Mouse (Mus musculus): ENCODE data around the gene Myo10. TPM values are rescaled to one million over a fixed set of nuclear protein-coding genes. Genes with fewer than 3 reads are reported as not detected.

Gene Myo10
- polyA plus RNA-seq, 1 experiment = 25.2 TPM

DNA sequence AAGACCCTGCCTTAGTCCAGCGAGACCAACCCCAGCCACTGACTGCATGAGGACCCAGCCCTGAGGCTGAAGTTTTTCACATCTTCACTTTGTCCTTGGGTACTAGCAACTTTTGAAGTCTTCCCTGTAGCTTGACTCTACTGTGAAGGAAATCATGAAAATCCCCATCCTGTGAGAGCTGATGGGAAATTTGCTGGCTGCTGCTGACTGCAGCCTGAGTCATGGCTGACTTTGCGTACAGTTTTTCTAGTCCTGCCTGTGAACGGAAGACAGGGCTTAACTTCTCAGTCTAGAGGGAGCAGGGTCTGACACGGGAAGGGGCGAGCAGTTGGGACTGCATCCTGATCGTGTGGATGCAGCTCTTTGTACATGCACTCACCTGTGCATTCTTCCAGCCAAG is 30.6 kb downstream of the Myo10 start:
- Histone ChIP-seq H3K4me3 (ENCODE audit: insufficient read depth, low read depth, low read length) (no peak overlapping the region), H3K27ac (replicated peaks; ENCODE audit: low read depth, low read length) (no peak overlapping the region), H3K4me1 (ENCODE audit: control insufficient read depth, insufficient read depth, insufficient read length, low read length) (peaks cover 24% of the 10 kb centered on the region)

DNA sequence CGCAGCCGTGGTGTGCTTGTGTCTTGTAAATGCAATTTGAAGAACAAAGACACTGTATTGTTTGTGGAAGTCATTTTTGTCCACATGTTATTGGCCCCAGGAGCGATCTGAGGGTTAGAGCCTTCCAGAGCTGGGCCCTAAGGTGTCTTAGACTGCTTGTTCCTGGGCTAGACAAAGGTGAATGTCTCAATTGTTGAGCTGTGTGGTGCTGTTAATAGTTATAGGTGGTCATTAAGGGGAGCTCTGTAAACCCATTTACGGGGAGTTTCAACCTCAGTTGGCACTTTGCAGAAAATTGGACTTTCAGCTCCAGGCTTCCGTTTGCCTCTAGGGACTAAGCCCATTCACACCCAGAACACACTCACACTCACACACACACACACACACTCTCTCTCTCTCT is 31.4 kb downstream of the Myo10 start:
- Histone ChIP-seq H3K4me3 (ENCODE audit: insufficient read depth, low read depth, low read length) (no peak overlapping the region), H3K27ac (replicated peaks; ENCODE audit: low read depth, low read length) (no peak overlapping the region)

DNA sequence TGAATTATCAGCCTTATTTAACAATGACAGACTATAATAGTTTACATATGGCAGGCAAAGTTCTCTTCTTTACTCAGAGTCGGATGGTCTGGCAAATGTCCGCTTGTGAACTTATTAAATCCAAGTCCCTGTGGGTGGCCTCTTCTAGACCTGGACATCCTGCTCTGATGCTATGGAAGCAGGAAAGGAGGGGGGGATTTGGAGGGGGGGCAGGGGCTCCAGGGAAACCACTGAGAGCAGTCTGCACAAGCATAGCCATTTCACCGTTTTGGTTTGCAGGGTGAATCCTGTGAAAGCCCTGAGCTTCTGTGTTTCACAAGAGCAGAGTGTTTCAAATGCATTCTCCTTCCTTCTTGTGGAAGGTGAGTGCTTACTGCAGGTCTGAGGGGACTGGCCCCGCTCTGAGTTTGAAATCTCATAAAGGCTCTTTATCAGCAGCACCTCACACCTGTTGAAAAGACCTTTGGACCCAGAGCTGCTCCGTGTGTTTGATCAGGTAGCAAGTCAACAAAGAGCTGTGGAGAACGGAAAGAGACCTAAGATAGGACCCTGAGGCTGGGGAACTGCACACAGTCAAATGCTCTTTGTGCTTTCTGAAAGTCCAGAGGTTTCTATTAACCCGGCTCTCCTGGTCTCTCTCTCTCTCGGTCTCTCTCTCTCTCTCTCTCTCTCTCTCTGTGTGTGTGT is 40.7 kb downstream of the Myo10 start:
- Histone ChIP-seq H3K27ac (replicated peaks; ENCODE audit: low read depth, low read length) (no peak overlapping the region), H3K4me1 (ENCODE audit: control insufficient read depth, insufficient read depth, insufficient read length, low read length) (0 out of 2 replicates have a peak, but pooled peaks cover 9% of the 10 kb centered on the region), H3K4me3 (ENCODE audit: insufficient read depth, low read depth, low read length) (no peak overlapping the region)

More for the DNA sequence above, 31.4 kb downstream of the Myo10 start:
- H3K4me1 ChIP-seq (ENCODE audit: control insufficient read depth, insufficient read depth, insufficient read length, low read length) = peaks cover 28% of the 10 kb centered on the region

DNA sequence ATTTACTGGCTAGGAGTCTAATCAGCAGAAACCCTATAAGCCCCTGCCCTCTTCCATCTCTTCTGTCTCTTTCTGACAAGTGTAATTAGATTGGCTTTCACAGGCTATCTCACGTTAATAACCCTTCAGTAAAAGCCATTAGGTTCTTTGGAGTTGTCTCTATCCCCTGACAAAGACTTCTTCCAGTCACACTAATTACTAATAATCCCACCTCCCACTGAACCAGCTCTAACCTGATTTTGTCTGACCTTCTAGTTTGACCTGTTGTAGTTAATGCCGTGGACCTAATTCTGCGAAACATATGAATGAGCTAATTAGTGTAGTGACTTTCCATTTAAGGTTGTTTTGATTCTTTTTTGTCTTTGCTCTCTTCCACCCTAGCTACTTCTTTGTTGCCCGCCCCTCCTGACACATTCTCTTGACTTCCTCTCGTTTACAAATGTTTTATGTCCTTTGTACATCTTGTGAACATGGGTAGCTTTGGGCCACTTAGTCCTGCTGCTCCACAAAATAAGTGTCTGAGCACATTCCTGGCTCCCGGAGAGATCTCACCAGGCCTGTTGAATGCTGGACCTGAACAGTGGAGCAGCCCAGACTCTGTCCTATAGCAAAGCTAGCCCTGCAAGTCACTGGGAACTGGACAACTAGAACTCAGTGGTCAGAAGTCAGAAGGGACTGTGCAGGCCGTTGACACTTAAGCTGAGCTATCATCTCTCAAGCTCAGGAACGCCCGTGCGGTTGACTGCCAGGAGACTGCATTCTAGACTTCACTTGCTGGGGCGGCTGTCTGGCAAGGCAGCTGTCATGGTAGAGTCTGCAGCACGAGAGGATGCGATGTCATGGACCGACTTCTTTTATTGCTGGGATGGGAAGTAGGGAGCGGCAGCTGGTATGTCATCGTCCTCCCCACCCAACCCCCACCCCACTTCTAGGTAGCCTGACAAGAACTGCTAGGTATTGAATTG is 47.2 kb downstream of the Myo10 start:
- Histone ChIP-seq H3K27ac (replicated peaks; ENCODE audit: low read depth, low read length) (no peak overlapping the region), H3K4me1 (ENCODE audit: control insufficient read depth, insufficient read depth, insufficient read length, low read length) (0 out of 2 replicates have a peak, but pooled peaks cover 3% of the 10 kb centered on the region), H3K4me3 (ENCODE audit: insufficient read depth, low read depth, low read length) (no peak overlapping the region)

DNA sequence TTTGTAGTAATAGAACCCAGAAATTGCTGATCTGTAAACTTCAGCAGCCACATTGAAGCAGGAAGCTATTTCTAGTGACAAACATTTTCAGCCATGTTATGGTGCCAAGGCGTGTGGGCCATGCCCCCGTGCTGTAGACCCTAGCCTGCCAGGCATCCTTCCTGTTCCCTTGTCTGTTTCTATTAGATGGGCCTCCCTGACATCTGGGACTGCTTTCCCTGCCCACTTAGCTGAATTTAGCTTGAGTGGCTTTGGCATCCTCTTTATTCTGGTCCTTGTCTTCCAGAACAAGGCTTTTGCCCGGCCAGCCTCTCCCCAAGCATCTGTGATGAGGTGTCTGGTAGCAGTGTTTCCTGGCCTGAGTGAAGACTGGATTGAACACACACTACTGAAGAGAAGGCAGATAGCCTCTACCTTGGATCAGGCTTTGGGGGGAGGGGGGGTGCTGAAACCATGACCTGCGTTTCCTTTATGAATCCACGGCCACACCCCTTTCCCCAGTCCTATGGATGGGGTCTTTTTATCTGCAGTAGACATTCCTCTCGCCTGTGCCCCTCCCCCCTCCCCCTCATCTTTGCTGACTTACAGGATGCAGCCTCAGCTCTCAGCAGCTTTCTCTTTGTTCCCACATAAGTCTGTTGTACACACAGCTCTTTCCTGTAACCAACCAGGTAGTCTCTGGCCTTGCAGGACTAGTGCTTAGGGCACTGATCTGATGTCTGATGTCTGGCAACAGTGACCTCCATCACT is 51.1 kb downstream of the Myo10 start:
- H3K4me3 ChIP-seq (ENCODE audit: insufficient read depth, low read depth, low read length) = no peak overlapping the region
- H3K27ac ChIP-seq (replicated peaks; ENCODE audit: low read depth, low read length) = no peak overlapping the region
- peaks cover 13% of the 10 kb centered on the region; the same call in 1 of the 2 replicates for H3K4me1 ChIP-seq (ENCODE audit: control insufficient read depth, insufficient read depth, insufficient read length, low read length)

DNA sequence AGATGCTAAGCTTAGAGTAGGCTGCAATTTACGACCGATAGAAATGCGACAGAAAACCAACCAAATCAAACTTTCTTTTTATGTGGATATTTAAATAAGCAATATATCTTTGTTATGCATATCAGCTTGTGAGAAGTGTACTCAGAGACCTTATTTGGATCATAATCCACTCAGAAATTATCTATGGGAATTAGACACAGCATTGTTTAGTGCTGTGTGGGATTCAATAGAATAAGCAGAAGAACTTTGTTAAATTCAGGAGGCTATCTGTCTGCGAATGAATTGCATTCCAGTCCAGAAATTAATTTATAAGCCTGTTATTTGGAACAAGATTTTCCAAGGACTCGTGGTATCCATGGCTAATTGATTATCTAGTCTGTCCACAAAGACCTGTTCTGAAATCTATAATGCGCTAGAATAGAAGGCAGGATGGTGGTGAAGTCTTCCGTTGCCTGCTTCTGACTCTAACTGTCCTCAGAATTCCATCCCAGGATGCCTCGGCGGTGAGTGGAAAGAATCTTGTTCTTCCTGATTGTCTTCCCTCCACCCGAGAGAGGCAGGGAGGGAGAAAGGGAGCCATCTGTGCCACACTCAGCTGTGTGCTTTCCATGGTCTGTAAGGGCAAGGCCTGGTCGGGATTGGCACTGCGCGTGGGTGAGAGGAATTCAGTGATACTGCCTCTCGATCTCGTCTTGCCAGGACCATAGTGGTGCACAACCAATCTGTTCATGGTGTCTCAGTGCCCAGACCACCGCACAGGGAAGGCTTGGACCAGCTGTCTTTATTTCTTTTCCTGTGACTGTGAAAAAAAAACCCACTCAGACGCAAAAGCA is 52.0 kb downstream of the Myo10 start:
- peaks cover 17% of the 10 kb centered on the region; the same call in 1 of the 2 replicates for H3K4me1 ChIP-seq (ENCODE audit: control insufficient read depth, insufficient read depth, insufficient read length, low read length)
- no peak overlapping the region for H3K27ac ChIP-seq (replicated peaks; ENCODE audit: low read depth, low read length)
- H3K4me3 ChIP-seq (ENCODE audit: insufficient read depth, low read depth, low read length) = no peak overlapping the region

DNA sequence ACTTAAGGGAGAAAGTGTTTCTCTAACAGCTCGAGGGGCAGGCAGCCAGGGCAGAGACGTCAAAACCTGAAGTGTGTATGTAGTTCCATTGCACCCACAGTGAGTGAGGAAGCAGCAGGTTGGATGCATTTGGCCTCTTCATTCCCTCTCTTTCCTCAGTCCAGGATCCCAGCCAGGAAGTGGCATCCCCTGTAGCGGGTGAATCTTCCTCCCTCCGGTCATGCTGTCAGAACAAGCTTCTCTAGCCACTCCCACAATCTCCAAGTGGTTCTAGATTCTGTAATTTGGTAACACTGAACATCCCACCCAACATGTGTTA is 52.6 kb downstream of the Myo10 start:
- H3K4me3 ChIP-seq (ENCODE audit: insufficient read depth, low read depth, low read length) = no peak overlapping the region
- H3K4me1 ChIP-seq (ENCODE audit: control insufficient read depth, insufficient read depth, insufficient read length, low read length) = peaks cover 14% of the 10 kb centered on the region; the same call in 1 of the 2 replicates
- H3K27ac ChIP-seq (replicated peaks; ENCODE audit: low read depth, low read length) = no peak overlapping the region

DNA sequence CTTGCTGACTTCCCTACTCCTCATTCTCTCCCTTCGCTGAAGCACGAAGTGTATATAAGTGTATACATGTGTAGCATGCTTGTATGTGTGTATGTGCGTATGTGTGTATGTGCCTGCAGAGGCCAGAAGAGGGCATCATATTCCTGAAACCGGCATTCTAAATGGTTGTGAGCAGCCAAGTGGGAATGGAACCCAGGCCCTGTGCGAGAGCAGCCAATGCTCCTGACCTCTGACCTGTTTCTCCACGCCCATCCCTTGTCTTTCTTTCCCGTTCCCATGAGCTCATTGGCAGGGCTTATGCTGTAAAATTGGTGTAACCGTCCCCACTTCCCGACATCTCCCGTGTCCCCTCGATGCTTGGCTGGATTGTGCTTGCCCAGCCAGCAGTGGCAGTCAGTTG is 53.0 kb downstream of the Myo10 start:
- H3K4me3 ChIP-seq (ENCODE audit: insufficient read depth, low read depth, low read length) = no peak overlapping the region
- peaks cover 16% of the 10 kb centered on the region for H3K4me1 ChIP-seq (ENCODE audit: control insufficient read depth, insufficient read depth, insufficient read length, low read length)
- H3K27ac ChIP-seq (replicated peaks; ENCODE audit: low read depth, low read length) = no peak overlapping the region

DNA sequence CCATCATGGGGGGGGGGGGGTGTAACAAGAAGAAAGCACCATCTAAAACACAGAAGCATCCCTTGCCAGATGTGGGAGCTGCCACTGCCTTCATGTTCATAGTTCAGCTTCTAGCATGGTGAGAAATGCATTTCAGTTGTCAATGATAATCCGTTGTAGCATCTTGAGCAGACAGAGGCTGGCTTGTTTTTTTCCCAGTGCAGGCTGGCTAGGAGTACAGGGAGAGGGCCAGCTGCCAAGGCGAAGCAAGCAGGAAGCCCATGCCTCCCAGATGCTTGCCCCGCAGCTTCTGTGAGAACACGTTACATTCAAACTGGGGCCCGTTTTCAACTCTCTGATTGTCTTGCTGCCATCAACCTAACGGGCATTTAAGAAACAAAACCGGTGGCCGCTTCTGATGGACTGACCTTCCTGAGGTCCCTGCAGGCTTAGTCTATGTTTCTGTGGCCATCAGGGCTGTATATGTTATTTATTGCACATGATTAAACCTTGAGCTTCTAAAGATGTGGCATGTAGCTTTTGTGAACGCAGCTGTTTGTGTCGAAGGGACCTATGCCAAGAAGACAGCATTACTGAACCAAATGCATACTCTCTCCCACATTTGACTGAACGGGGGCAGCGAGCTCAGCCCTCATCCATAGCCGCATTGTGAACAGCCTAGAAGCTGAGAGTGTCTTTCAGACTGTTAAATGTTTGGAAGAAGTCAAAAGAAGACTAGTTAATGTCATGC is 53.9 kb downstream of the Myo10 start:
- H3K27ac ChIP-seq (replicated peaks; ENCODE audit: low read depth, low read length) = no peak overlapping the region
- H3K4me1 ChIP-seq (ENCODE audit: control insufficient read depth, insufficient read depth, insufficient read length, low read length) = peaks cover 22% of the 10 kb centered on the region
- H3K4me3 ChIP-seq (ENCODE audit: insufficient read depth, low read depth, low read length) = no peak overlapping the region

DNA sequence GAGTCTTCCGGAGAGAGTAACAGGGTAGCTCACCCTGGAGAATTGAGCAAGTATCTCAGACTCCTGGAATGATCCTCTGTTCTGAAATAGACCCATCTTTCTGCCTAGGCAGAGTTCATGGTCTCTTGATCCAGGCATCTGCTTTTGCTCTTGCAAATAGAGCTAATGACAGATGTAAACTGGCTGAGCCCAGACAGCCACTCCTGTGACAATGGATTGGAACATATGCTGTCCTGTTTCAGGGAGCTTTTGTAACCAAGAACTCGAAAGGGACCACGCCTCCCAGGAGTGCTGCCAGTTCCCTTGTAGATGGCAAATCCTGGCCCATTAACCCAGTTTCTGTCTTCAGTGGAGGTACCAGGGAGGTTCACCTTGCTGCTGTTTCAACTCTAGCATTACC is 56.8 kb downstream of the Myo10 start:
- Histone ChIP-seq H3K4me3 (ENCODE audit: insufficient read depth, low read depth, low read length) (no peak overlapping the region), H3K4me1 (ENCODE audit: control insufficient read depth, insufficient read depth, insufficient read length, low read length) (peaks cover 22% of the 10 kb centered on the region), H3K27ac (replicated peaks; ENCODE audit: low read depth, low read length) (no peak overlapping the region)

DNA sequence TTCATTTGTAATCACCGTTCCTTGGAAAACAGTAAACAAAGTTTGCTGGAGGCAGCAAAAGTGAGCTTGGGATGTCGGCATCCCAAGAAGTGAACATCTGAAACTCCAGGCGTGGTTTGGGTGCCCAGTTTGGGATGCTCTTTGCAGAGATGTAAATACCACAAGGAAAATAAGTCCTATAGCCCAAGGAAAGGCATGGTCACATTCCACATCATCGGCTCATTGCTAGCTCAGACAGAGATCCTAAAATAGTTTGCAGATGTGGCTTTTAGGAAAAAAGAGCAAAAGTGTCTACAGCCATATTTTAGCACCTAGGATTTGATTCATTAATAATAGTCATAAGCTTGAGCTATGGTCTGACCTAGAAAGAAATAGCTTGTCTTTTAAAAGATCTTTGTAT is 57.3 kb downstream of the Myo10 start:
- Histone ChIP-seq H3K4me3 (ENCODE audit: insufficient read depth, low read depth, low read length) (no peak overlapping the region), H3K4me1 (ENCODE audit: control insufficient read depth, insufficient read depth, insufficient read length, low read length) (peaks cover 22% of the 10 kb centered on the region), H3K27ac (replicated peaks; ENCODE audit: low read depth, low read length) (no peak overlapping the region)

DNA sequence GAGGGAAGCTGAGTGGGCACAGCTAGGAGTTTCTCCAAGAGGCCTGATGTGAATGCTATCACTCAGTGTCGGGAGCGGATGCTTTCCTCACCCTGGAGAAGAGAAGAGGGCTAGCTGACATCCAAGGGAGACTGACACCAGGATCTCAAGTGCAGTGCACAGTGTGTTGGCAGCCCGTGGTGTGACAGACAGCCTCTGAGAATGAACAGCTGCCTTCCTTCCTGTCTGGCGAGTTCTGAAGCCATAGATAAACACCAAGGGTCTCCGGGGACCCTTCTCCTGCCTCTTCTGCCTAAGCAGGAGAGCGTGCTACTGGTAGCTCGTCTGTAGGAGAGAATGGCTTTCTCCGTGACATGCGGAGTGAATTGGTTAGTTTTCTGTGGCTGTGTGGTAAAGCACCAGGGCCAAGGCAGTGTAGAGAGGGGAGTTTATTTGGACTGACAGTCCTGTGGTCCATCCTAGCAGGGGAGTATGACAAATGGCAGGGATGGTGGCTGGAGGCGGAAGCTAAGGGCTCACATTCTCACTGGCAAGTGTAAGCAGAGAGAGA is 58.0 kb downstream of the Myo10 start:
- Histone ChIP-seq H3K4me3 (ENCODE audit: insufficient read depth, low read depth, low read length) (no peak overlapping the region), H3K27ac (replicated peaks; ENCODE audit: low read depth, low read length) (no peak overlapping the region), H3K4me1 (ENCODE audit: control insufficient read depth, insufficient read depth, insufficient read length, low read length) (peaks cover 22% of the 10 kb centered on the region)

DNA sequence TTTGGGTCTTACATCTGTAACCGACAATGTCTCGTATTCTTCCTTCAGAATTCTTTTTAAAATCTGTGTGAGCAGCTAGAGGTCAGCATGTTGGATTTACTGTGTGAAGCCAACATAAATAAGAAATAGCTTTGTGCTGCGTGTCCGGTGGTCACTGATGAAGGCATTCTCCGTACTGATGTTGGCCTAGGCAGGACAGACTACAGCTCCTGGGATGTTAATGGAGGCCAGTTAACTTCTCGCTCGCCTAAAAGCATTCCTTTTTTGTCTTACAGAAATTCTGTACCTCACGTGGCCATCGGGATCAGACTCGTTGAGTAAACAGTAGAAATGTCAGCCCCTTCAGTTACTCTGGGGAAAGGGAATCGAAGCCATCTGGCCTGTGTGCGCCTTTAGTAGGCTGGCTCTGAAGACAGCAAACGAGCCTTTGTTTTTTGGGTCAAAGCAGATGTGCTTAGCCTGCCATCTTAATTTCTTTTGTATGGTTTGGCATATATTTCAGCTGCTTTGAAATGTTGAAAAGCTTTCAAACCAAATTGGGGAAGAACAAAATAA is 60.7 kb downstream of the Myo10 start:
- H3K4me1 ChIP-seq (ENCODE audit: control insufficient read depth, insufficient read depth, insufficient read length, low read length) = peaks cover 14% of the 10 kb centered on the region
- no peak overlapping the region for H3K27ac ChIP-seq (replicated peaks; ENCODE audit: low read depth, low read length)
- no peak overlapping the region for H3K4me3 ChIP-seq (ENCODE audit: insufficient read depth, low read depth, low read length)

Measured in brown adipose tissue, adult 24 weeks (tissue).